Mouse (Mus musculus) kidney, postnatal 4 days (tissue): ENCODE results near the gene Nutm1.

Experiments
- DNase-seq, 2 experiments: peaks; one replicate each; pipeline ENCODE4 v3.0.0; 2021; ENCODE audit warnings: mixed read lengths in 2 of 2

Nutm1 gene

GRCm38 (mm10) chr2:112261748-112262653 lies 2.9 kb upstream of the Nutm1 start, which contains the start of gene Nop10:
Gene Nop10 (plus strand): TSS chr2:112261926.
- peak; percentile 80 to 88 for DNase-seq

DNA sequence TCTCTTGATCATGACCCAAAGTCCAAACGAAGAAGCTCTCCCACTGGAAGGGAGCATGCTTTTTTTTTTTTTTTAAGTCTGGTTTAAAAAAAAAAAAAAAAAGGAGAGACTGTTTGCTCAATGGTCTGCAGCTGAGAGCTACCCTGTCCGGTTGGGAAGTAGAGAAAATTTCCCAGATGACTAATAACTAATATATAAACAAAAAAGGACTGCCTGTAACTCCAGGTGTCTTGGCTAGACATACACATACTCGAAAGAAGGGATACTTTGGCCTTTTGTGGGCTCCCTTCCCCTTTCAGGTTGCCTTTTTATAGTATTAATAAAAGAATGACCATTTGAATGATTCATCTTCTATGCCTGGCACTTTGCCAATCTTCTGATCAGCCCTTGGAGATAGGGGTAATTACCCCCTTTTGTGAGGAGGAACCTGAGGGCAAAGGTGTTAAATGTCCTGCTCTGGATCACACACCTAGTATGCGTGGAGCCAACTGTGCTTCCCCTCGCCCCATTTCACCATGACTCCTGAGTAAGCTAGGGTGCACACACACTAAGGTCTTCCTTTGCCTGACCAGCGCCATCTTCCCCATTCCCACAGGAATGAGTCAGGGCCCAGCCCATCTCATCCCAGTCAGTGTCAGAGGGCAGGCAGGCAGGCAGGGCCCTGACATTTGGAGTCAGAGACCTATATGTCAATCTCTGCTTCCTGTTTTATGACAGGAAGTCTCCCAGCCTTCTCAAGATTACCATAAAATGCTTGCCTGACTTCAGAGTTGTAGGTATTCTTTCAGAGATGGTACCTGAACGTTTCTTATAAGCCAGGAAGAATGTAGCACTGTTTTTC lies 4.2 kb downstream of the Nutm1 start:
- no peak for DNase-seq

DNA sequence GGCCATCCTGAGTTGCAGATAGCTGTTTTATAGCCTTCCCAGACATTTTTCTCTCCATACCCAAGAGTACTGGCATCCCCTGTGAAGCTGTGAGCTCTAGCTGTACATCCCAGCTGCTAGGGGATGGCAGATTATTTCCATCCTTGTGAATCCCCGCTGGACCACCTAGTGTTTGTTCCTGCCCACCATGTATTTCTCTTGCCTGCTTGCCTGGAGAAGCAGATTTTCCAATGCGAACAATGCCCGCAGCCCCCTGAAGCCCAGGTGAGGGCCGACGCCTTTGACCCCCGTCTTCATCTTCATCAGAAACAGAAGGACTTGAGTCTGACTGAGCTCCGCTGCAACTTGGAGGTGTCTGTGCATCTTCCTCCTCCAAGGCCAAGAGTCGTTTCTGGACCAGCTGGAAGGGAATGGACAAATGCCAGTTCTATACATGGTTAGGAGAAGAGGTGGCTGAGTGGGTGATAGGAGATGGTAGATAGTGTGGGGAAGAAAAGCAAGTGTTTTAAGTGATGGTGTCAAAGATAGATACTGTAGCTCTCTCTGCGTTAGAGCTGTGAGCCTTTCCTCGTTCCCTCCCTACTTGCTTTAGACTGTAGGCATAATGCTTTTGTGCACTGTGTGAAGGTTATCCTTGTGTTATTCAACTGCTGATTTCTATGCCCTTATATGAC lies 9.2 kb downstream of the Nutm1 start:
- no peak for DNase-seq

DNA sequence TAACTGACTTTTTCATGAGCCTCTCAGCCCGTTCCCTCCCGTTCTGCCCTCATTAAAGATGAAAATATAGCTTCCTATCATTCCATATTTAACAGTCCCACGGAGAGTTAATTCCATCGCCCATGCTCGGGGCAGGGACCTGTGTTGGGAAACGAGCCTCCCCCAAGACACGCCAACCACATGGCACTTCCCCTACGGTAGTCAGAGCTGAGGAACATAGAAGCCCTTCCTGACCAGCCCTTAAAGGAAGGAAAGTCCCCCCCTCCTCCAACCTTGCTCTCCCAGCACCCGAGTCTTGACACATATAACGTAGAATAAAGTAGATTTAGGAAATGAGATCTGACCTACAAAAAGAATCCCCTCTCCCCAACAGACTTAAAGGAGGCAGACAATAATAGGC lies 11.8 kb downstream of the Nutm1 start:
- DNase-seq, result no peak

GRCm38 (mm10) chr2:112246193-112246592 lies 12.9 kb downstream of the Nutm1 start:
- DNase-seq, result no peak

DNA sequence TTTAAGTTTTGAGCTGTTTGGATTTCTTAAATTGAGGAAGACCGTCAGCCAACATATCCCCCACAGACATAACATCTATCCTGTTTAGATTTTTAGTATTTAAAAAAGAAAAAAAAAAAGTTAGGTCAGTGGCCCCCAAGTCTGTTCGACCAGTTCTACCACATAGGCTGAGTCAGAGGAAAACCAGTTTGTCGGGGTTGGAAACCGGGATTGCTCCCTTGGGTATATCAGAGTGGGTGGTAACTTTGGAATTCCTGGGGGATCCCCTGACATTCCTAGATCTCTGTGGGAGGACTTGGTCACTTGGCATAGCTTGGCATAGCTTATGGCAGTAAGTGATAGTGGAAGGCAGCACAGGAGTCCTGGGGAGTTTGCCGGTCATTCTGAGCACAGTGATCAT lies 13.8 kb downstream of the Nutm1 start:
- DNase-seq, result no peak

GRCm38 (mm10) chr2:112241787-112242186 lies 17.3 kb downstream of the Nutm1 start:
- DNase-seq, result no peak

- peak; percentile 37 to 58 for DNase-seq
Measured at GRCm38 (mm10) chr2:112239935-112240721, 19.0 kb downstream of the Nutm1 start.

DNA sequence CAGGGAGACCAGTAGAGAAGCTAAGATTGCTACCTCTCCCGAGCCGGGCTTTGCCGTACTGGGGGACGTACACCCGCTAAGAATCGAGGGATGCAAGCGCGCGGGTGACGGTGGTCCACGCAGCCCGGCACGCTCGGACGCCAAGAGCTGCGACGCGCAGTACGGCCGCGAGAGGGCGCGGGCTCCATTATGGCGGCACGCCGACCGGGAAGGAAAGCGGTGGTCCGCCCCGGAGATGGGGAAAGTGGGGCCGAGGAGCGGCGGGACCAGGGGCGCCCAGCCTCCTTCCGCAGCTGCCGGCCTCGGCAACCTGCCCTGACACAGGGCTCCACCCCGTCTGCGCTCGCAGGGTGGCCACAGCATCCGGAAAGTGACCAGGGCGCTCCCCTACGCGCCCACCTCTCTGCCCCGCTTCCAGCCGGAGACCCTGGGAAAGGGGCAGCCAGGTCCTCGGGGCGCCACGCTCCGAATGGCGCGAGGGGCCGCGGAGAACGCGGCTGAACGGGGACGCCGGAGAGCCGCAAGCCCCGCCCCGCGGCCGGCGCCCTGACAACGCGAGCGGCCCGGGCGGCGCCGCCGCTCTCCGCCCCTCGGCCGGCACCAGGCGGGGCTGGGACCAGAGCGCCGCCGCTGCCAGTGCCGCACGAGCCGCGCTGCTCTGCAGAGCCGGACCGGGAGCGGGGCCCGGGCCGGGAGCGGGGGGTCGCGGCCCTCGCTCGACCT lies 19.7 kb downstream of the Nutm1 start, which contains the start of gene Lpcat4:
Lpcat4 (plus strand) TSS at position 257 of the 723 bp plus-strand sequence.
- peak; percentile 94 to 95 for DNase-seq

GRCm38 (mm10) chr2:112238006-112238405 lies 21.1 kb downstream of the Nutm1 start:
- no peak for DNase-seq

GRCm38 (mm10) chr2:112236620-112237019 lies 22.5 kb downstream of the Nutm1 start:
- DNase-seq, result no peak

GRCm38 (mm10) chr2:112232623-112233022 lies 26.5 kb downstream of the Nutm1 start:
- no peak for DNase-seq

DNA sequence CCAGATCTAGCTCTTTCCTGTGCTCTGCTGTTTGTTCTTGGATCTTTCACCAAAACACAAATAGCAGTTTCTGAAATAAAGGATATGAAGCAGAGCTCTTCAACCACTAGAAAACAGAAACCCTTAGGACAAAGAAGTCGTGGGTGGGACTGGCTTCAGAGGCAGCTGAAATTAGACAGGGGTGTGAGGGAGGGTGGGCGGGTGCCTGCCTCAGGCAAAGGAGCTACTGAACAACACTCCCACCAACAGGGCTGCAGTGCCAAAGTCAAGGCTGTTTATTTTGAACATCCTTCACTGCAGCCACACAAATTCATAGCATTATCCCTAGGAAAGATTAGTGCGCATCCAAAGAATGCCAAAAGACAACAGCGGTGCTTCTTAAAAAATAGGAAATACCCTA lies 34.7 kb downstream of the Nutm1 start:
- no peak for DNase-seq

GRCm38 (mm10) chr2:112222607-112223006 lies 36.5 kb downstream of the Nutm1 start:
- DNase-seq, result no peak

- no peak for DNase-seq
Measured at GRCm38 (mm10) chr2:112220880-112221279, 38.2 kb downstream of the Nutm1 start.

DNA sequence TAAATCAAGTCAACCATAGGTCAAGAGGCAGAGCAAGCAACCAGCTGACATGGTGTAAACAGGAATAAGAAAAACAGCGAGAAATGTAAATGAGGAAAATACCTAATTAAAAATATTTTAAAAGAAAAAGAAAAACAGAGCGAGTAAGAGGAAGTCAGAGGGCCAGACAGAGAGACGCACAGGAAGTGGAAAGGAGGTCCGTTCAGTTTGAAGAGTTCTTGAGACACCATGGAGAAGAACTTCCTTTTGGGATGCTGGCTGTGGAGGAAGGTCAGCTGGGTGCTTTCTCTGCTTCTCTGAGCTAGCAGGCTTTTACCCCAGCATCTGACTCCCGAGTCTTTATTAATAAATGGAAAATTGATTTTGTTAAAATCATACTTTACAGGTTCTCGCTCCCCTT lies 41.5 kb downstream of the Nutm1 start:
- DNase-seq, result no peak

GRCm38 (mm10) chr2:112215977-112216376 lies 43.1 kb downstream of the Nutm1 start:
- DNase-seq, result peak in 1 of 2 experiments; percentile 9

DNA sequence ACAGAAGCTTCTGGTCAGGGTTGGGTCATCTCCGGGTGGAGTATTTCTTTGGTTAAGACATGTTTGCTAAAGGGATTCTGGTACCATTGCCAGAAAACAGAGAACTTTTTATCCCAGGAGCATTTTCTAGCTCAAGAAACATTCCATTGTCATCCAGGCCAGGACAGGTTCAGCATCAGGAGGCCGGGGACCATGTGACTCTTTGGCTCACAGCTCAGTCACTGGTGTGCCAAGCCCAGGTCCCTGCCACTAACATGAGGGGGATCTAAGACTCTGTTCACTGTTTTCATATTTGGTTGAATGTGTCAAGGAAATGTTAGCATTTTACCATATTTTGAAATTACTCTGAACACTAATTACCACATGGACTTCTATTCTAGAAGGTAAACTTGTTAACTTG lies 48.4 kb downstream of the Nutm1 start:
- no peak for DNase-seq

DNA sequence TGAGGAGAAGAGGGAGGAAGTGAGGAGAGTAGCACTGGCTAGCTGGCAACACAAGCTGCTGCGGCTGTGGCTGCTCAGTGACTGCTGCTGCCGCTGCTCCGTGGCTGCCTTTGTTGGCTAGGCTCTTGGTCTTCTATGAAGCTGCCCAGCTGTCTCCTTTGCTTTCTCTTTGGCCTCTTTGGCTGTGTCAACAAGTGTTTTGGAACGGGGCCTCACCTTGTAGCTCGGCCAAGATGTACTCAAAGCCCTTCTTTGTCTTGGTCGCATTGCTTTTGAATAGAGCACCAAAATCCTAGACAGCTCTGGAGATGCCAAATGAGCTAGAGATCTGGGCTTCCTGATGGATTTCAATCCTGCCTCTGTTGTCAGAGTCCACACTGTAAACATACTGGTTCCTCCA lies 48.9 kb downstream of the Nutm1 start:
- DNase-seq, result peak; percentile 13 to 40

DNA sequence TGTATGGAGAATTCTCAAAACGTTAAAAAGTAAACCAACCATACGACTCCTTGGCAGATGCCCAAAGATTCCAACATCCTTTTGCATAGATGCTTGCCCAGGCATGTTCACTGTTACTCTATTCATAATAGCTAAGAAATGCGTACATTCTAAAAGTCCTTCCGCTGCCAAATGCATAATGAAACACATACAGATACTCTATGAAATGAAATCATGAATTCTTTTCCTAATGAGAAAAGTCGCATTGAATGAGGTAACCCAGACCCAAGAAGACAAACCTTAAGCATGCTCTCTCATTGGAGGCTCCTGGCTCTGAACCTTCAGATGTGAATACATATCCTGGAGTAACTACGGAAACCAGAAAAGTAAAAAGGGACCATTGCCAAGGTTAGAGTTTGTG lies 56.0 kb downstream of the Nutm1 start:
- peak in 1 of 2 experiments; percentile 5 for DNase-seq
